Mouse (Mus musculus) neural tube, embryonic 15.5 days (tissue): ENCODE data around the gene Mpdu1. TPM values are rescaled to one million over a fixed set of nuclear protein-coding genes. Genes with fewer than 3 reads are reported as not detected.
"Not testable (repeated sequence)": the region's sequence is repeated elsewhere in the genome, so short reads cannot be mapped to it uniquely, and the experiment has no call there.

ENCODE experiments used
- ATAC-seq: fragments of 200-750 bp; cut with Nextera tagmentation; 2 replicates; pipeline ENCODE4 v1.8.0; 2017; ENCODE audit warnings: mild to moderate bottlenecking, moderate TSS enrichment, moderate library complexity; ENCODE audit not compliant: low FRiP score
- H3K27ac ChIP-seq: fragments of 300-500 bp; sonication (generic); replicated peaks from 2 replicates; pipeline ENCODE4 v1.5.1; 2015; ENCODE audit warnings: mild to moderate bottlenecking, inconsistent platforms
- H3K27me3 ChIP-seq: fragments of 300-500 bp; sonication (generic); replicated peaks from 2 replicates; pipeline ENCODE4 v1.6.1; 2015; ENCODE audit warnings: inconsistent platforms
- H3K36me3 ChIP-seq: fragments of 300-500 bp; sonication (generic); 2 replicates; pipeline ENCODE4 v1.6.1; 2015; ENCODE audit warnings: inconsistent platforms
- H3K4me1 ChIP-seq: fragments of 300-500 bp; sonication (generic); 2 replicates; pipeline ENCODE4 v1.6.1; 2015; ENCODE audit warnings: inconsistent platforms
- H3K4me2 ChIP-seq: fragments of 300-500 bp; sonication (generic); 2 replicates; pipeline ENCODE4 v1.6.1; 2015; ENCODE audit warnings: inconsistent platforms, mild to moderate bottlenecking, moderate library complexity
- H3K4me3 ChIP-seq: fragments of 300-500 bp; sonication (generic); replicated peaks from 2 replicates; pipeline ENCODE4 v1.5.1; 2015; ENCODE audit warnings: mild to moderate bottlenecking, inconsistent platforms
- H3K9ac ChIP-seq: fragments of 300-500 bp; sonication (generic); replicated peaks from 2 replicates; pipeline ENCODE4 v1.6.1; 2015; ENCODE audit warnings: mild to moderate bottlenecking, inconsistent platforms
- H3K9me3 ChIP-seq: fragments of 300-500 bp; sonication (generic); replicated peaks from 2 replicates; pipeline ENCODE4 v1.6.1; 2016; ENCODE audit warnings: inconsistent platforms
- WGBS: fragments of 180-500 bp; shearing (Covaris S2); methylation state at CpG from one replicate; pipeline ENCODE4 v1.1.7; 2015; ENCODE audit warnings: mixed read lengths; 5-methylcytosine and 5-hydroxymethylcytosine counted together
- polyA plus RNA-seq: library from polyadenylated mRNA; unstranded; fragments of >200 nt; fragmentation: Nextera tagmentation; extraction: Ambion mirVana; gene quantifications from 2 replicates; pipeline ENCODE4 v1.2.1, GENCODE M21; 2015

Gene Mpdu1
- polyA plus RNA-seq, 1 experiment from 2014 or later, result 101 TPM

DNA sequence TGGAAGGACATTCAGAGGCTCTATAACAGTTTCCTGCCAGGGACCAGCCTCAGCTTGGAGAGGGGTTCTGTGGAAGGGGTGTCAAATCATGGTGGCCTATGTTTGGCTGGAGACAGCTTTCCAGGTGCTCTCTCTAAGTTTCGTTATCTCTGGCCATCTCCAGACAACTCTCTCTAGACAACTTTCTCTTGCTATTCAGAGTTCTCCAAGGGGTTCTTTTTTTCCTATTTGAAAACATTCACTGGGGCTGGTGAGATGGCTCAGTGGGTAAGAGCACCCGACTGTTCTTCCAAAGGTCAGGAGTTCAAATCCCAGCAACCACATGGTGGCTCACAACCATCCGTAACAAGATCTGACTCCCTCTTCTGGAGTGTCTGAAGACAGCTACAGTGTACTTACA lies 40.9 kb upstream of the Mpdu1 start:
- H3K27me3 ChIP-seq, H3K9me3 ChIP-seq, H3K4me1 ChIP-seq, H3K9ac ChIP-seq, ATAC-seq, H3K27ac ChIP-seq, H3K36me3 ChIP-seq, H3K4me3 ChIP-seq, H3K4me2 ChIP-seq: not testable (repeated sequence)
- 72% methylated on average over 3 of the region's 3 CpGs for WGBS

GRCm38 (mm10) chr11:69702886-69703285 lies 40.4 kb upstream of the Mpdu1 start:
- ATAC-seq, H3K9me3 ChIP-seq: not testable (repeated sequence)
- WGBS, result 96% methylated on average over 10 of the region's 10 CpGs

GRCm38 (mm10) chr11:69699595-69699994 lies 37.2 kb upstream of the Mpdu1 start:
- Histone ChIP-seq H3K9ac (no peak overlapping the region), H3K9me3 (no peaks in the 10 kb centered on the region), H3K27me3 (no peaks in the 10 kb centered on the region), H3K4me1 (peaks cover 15% of the 10 kb centered on the region), H3K27ac (no peak overlapping the region), H3K4me3 (no peak overlapping the region), H3K36me3 (no peaks in the 10 kb centered on the region), H3K4me2 (no peak overlapping the region)
- WGBS, result 84% methylated on average over 1 of the region's 1 CpGs
- no peak for ATAC-seq

More at GRCm38 (mm10) chr11:69702886-69703285, 40.4 kb upstream of the Mpdu1 start:
- H3K36me3 ChIP-seq, H3K4me3 ChIP-seq, H3K27ac ChIP-seq, H3K27me3 ChIP-seq, H3K4me1 ChIP-seq, H3K9ac ChIP-seq, H3K4me2 ChIP-seq: not testable (repeated sequence)

DNA sequence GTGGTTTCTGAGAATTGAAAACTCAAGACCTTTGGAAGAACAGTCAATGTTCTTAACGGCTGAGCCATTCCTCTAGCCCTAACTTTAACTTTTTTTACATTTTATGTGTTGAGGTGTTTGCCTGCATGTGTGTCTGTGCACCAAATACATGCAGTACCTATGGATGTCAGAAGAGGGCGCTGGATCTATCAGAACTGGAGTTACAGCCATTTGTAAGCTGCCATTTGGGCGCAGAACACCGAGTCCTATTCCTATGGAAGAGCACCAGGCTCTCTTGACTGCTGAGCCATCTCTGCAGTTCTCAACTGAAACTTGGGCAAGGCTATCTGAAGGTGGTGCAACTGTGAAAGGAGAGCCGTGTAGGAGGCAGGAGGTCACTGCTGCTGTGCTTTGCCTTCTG lies 36.1 kb upstream of the Mpdu1 start:
- H3K9ac ChIP-seq, result no peak overlapping the region
- peaks cover 15% of the 10 kb centered on the region for H3K4me1 ChIP-seq
- ATAC-seq, result no peak
- no peak overlapping the region for H3K27ac ChIP-seq
- WGBS, result 77% methylated on average over 5 of the region's 5 CpGs
- H3K4me3 ChIP-seq, result no peak overlapping the region
- H3K36me3 ChIP-seq, result no peaks in the 10 kb centered on the region
- H3K27me3 ChIP-seq, result no peaks in the 10 kb centered on the region
- no peaks in the 10 kb centered on the region for H3K9me3 ChIP-seq
- no peak overlapping the region for H3K4me2 ChIP-seq

- Histone ChIP-seq H3K27ac (no peak overlapping the region), H3K9me3 (no peaks in the 10 kb centered on the region), H3K9ac (no peak overlapping the region), H3K4me2 (no peak overlapping the region), H3K36me3 (no peaks in the 10 kb centered on the region), H3K4me3 (no peak overlapping the region), H3K27me3 (no peaks in the 10 kb centered on the region), H3K4me1 (peaks cover 15% of the 10 kb centered on the region)
- 97% methylated on average over 3 of the region's 3 CpGs for WGBS
- no peak for ATAC-seq
Measured at GRCm38 (mm10) chr11:69697396-69697795, 35.0 kb upstream of the Mpdu1 start.

- Histone ChIP-seq H3K4me1 (peaks cover 15% of the 10 kb centered on the region), H3K27ac (peak within 1 kb of the TSS; percentile 33; the same call in 1 of the 2 replicates), H3K4me2 (peak within 1 kb of the TSS; percentile 92), H3K9ac (peak within 1 kb of the TSS; percentile 63), H3K9me3 (no peaks in the 10 kb centered on the region), H3K4me3 (peak within 1 kb of the TSS; percentile 47), H3K36me3 (no peaks in the 10 kb centered on the region), H3K27me3 (no peaks in the 10 kb centered on the region)
- WGBS, result 4% methylated on average over 32 of the region's 41 CpGs
- peak; percentile 31; the same call in 1 of the 2 replicates for ATAC-seq
Measured at GRCm38 (mm10) chr11:69695361-69696181, 33.1 kb upstream of the Mpdu1 start, which contains the start of the genes Tnfsf12 and Tnfsfm13. Tnfsf12 (minus strand) TSS chr11:69695849. Tnfsfm13 (minus strand) TSS chr11:69696098.

DNA sequence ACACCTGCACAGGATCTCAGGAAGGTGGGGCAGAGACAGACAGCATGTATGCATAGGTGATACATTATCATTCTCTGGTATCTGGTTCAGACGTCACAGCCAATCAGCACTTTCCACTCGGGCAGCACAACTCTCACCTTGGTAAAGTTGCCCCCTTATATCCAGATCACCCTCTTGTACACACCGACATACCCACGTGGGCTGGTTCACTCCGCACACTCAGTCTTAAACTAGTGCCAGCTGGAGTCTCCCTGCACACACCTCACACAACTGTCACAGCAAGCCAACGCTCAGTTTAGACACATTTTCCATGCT lies 32.6 kb upstream of the Mpdu1 start:
- Histone ChIP-seq H3K27ac (no peak overlapping the region), H3K36me3 (no peaks in the 10 kb centered on the region), H3K9ac (peak overlapping the region; percentile 63), H3K4me2 (peak overlapping the region; percentile 92), H3K4me3 (peak overlapping the region; percentile 47), H3K4me1 (peaks cover 15% of the 10 kb centered on the region), H3K27me3 (no peaks in the 10 kb centered on the region), H3K9me3 (no peaks in the 10 kb centered on the region)
- 30% methylated on average over 6 of the region's 6 CpGs for WGBS
- ATAC-seq, result no peak

DNA sequence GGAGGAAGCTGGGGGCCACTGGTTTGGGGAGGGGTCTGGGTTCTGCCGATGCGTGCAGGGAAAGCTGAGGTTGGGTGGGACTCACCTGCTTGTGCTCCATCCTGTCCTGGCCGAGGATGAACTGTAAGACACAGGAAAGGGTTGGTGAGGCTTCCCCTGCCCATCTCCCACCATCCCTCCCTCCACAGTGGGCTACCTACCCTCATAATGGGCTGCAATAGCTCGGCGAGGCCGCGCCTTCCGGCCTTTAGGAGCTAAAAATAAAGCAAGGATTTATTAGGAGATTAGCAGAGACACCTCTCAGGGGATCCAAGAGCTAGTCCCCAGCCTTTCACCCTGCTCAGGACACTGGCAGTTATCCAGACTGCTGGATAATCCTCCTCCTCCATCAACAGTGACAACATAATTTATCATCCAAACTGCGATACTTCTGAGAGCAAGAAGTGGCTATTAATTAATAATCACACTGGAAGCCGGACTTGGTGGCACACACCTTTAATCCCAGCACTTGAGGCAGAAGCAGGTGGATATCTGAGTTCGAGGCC lies 31.1 kb upstream of the Mpdu1 start:
- WGBS, result 60% methylated on average over 11 of the region's 11 CpGs
- Histone ChIP-seq H3K4me1 (peaks cover 15% of the 10 kb centered on the region), H3K4me3 (no peak overlapping the region), H3K36me3 (no peaks in the 10 kb centered on the region), H3K9me3 (no peaks in the 10 kb centered on the region), H3K27ac (no peak overlapping the region), H3K4me2 (no peak overlapping the region), H3K27me3 (no peaks in the 10 kb centered on the region), H3K9ac (no peak overlapping the region)
- ATAC-seq, result no peak

- Histone ChIP-seq H3K9ac (no peak overlapping the region), H3K4me2 (no peak overlapping the region), H3K27ac (no peak overlapping the region), H3K4me3 (no peak overlapping the region), H3K27me3 (no peaks in the 10 kb centered on the region), H3K4me1 (peaks cover 15% of the 10 kb centered on the region), H3K9me3 (no peaks in the 10 kb centered on the region), H3K36me3 (no peaks in the 10 kb centered on the region)
- 87% methylated on average over 6 of the region's 6 CpGs for WGBS
- no peak for ATAC-seq
Measured at GRCm38 (mm10) chr11:69692863-69693262, 30.4 kb upstream of the Mpdu1 start.

DNA sequence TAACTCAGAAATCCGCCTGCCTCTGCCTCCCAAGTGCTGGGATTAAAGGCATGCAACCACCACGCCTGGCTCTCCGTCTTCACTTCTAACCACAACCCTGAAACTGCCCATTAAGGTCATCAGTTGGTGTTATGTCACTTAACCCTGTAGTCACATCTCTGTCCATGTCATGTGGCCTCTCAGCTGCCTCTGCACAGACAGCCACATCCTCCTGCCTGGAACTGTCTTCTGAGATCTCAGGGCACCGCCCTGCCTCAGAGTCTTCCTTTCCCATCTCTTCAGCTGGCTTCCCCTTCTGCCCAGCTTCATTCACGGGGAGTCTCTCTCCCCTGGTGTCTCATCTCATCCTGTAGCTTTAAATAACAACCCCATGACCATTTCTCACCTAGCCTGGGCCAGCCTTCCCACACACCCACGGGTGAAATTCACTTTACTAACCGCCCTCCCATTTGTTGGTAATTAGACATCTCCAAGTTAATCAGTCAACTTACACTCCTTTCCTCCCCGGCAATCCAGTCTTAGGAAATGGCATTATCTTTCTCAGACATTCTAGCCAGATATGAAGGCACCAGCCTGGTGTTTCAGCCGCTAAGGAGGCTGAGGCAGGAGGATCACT lies 29.9 kb upstream of the Mpdu1 start:
- Histone ChIP-seq H3K27ac (no peak overlapping the region), H3K4me2 (no peak overlapping the region), H3K27me3 (no peaks in the 10 kb centered on the region), H3K4me1 (peaks cover 15% of the 10 kb centered on the region), H3K9ac (no peak overlapping the region), H3K36me3 (no peaks in the 10 kb centered on the region), H3K4me3 (no peak overlapping the region), H3K9me3 (no peaks in the 10 kb centered on the region)
- WGBS, result 79% methylated on average over 9 of the region's 9 CpGs
- no peak for ATAC-seq

GRCm38 (mm10) chr11:69689891-69690290 lies 27.4 kb upstream of the Mpdu1 start:
- no peak overlapping the region for H3K9ac ChIP-seq
- H3K27ac ChIP-seq, result no peak overlapping the region
- peaks cover 18% of the 10 kb centered on the region for H3K4me1 ChIP-seq
- WGBS, result 92% methylated on average over 1 of the region's 1 CpGs
- no peak overlapping the region for H3K4me2 ChIP-seq
- no peaks in the 10 kb centered on the region; the same call in 1 of the 2 replicates for H3K27me3 ChIP-seq
- H3K4me3 ChIP-seq, result no peak overlapping the region
- H3K9me3 ChIP-seq, result no peaks in the 10 kb centered on the region
- no peaks in the 10 kb centered on the region for H3K36me3 ChIP-seq
- ATAC-seq, result no peak

GRCm38 (mm10) chr11:69687061-69687460 lies 24.6 kb upstream of the Mpdu1 start:
- no peak overlapping the region; the same call in 1 of the 2 replicates for H3K4me2 ChIP-seq
- H3K27ac ChIP-seq, result no peak overlapping the region
- H3K9ac ChIP-seq, result no peak overlapping the region
- 55% methylated on average over 5 of the region's 5 CpGs for WGBS
- H3K4me1 ChIP-seq, result peaks cover 34% of the 10 kb centered on the region
- H3K27me3 ChIP-seq, result no peaks in the 10 kb centered on the region; the same call in 1 of the 2 replicates
- H3K9me3 ChIP-seq, result no peaks in the 10 kb centered on the region
- H3K4me3 ChIP-seq, result no peak overlapping the region
- ATAC-seq, result no peak
- H3K36me3 ChIP-seq, result no peaks in the 10 kb centered on the region
